ENCODE assay signal across 8 mouse cellular contexts in the genomic region with DNA sequence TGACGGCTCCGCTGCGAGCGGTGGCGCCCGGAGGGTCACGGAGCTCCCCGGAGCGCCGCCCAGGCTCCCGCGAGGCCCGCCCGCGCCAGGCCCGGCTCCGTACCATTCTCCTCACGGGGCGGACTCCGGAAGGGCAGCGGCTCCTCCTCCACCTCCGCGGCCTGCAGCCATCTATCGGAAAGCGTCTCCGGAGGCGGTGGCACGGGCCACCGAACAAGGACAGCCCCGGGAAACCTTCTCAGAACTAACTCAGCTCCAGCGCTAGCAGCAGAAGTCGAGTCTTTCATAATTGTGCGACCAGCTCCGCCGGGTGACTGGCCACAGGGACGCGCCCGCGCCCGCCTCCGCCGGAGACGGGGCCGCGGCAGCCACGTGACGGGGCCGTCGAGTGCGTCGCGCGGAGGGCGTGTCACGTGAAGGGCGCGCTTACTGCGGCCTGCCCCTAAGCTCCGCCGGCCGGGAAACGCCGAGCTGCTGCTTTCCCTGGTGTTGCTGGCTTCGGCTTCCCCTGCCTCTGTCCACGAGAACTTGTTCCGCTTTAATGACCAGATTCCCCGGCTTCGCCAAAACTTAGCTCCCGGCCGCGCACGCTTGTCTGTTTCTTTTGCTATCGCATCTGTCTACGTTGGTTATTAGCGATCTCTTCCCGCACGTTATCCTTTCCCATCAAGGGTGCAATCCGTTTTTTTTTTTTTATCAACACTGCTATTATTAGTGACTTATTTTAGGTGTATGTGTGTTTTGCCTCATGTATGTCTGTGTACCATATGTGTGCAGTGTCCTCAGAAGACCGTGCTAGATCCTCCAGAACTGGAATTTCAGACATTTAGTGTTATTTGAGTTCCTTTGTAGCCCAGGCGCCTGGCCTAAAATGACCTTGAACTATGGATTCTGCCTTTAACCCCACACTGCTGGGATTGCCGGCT. TPM values are rescaled to one million over a fixed set of nuclear protein-coding genes. Genes with fewer than 3 reads are reported as not detected.
A peak's percentile ranks its signal among the peaks of the same experiment; 100 is the strongest.
DNase-seq lines count a peak whose midpoint lies in the region; ATAC-seq lines count a peak whose summit lies in the region.

TSS of gene Trpm7 (minus strand) at position 360 of the 926 bp plus-strand sequence.

- H3K27ac ChIP-seq in hindbrain, embryonic 14.5 days, result peak within 1 kb of the TSS; percentile 92

- peak within 1 kb of the TSS; percentile 75 for H3K4me3 ChIP-seq in hindbrain, embryonic 14.5 days (replicated peaks; ENCODE audit: low read length)

- peaks cover 18% of the 10 kb centered on the region for H3K4me1 ChIP-seq in hindbrain, embryonic 14.5 days (replicated peaks; ENCODE audit: control insufficient read depth, insufficient read depth, low read length)

- peak; percentile 95 for DNase-seq in R1 (ENCODE audit: low read depth, low spot score)
- peak; percentile 93 to 96 for DNase-seq in cerebellum, postnatal 25 days
- DNase-seq in frontal cortex, postnatal 25 days (ENCODE audit: low spot score in 2 of 2), result peak; percentile 84 to 87
- peak; percentile 94 for DNase-seq in hindbrain, embryonic 14.5 days (ENCODE audit: low spot score)
- peak; percentile 92 for DNase-seq in layer of hippocampus, postnatal 36 days
- DNase-seq in lung, postnatal 36 days, result peak; percentile 94
- peak; percentile 96 for DNase-seq in retina, postnatal 1 day
- DNase-seq in urinary bladder, adult 18-20 months (ENCODE audit: low spot score in 2 of 2), result peak; percentile 84 to 87

- H3K27me3 ChIP-seq in hindbrain, embryonic 14.5 days (ENCODE audit: control insufficient read depth, insufficient read depth, low read length), result no peaks in the 10 kb centered on the region

- no peaks in the 10 kb centered on the region for H3K36me3 ChIP-seq in hindbrain, embryonic 14.5 days (replicated peaks; ENCODE audit: control insufficient read depth, insufficient read depth)

- peak within 1 kb of the TSS; percentile 78 for H3K4me2 ChIP-seq in hindbrain, embryonic 14.5 days (replicated peaks)

- no peaks in the 10 kb centered on the region for H3K9me3 ChIP-seq in hindbrain, embryonic 14.5 days (ENCODE audit: control insufficient read depth, low read length)

- ATAC-seq in hindbrain, embryonic 14.5 days (ENCODE audit: low FRiP score), result peak; percentile 98

- peak within 1 kb of the TSS; percentile 81 for H3K9ac ChIP-seq in hindbrain, embryonic 14.5 days

- under 1% methylated on average over 63 of the region's 81 CpGs for WGBS in hindbrain, embryonic 14.5 days

RNA-seq across cellular contexts. Expression of gene Trpm7, which starts in this region (rescaled TPM):
- 30.8 and 34.3 TPM in 2 replicates for polyA plus RNA-seq in hindbrain, embryonic 14.5 days (2014; fragmentation: Nextera tagmentation; extraction: Ambion mirVana)
- 10 to 100 TPM; 42.6 to 43.0 TPM for total RNA-seq in layer of hippocampus, postnatal 36 days (2021)

Comparison
In these comparisons a context has a peak if more than half of its experiments do, and no peak if none do; other contexts are left out.
1. Peak in every context shown above with its lines: DNase-seq, ATAC-seq, H3K4me3 ChIP-seq and H3K27ac ChIP-seq.